Mouse (Mus musculus): ENCODE measurements around the gene Folr1. TPM values are rescaled to one million over a fixed set of nuclear protein-coding genes. Genes with fewer than 3 reads are reported as not detected.

The Folr1 gene
- polyA plus RNA-seq, 1 experiment = 28.5 TPM

DNA sequence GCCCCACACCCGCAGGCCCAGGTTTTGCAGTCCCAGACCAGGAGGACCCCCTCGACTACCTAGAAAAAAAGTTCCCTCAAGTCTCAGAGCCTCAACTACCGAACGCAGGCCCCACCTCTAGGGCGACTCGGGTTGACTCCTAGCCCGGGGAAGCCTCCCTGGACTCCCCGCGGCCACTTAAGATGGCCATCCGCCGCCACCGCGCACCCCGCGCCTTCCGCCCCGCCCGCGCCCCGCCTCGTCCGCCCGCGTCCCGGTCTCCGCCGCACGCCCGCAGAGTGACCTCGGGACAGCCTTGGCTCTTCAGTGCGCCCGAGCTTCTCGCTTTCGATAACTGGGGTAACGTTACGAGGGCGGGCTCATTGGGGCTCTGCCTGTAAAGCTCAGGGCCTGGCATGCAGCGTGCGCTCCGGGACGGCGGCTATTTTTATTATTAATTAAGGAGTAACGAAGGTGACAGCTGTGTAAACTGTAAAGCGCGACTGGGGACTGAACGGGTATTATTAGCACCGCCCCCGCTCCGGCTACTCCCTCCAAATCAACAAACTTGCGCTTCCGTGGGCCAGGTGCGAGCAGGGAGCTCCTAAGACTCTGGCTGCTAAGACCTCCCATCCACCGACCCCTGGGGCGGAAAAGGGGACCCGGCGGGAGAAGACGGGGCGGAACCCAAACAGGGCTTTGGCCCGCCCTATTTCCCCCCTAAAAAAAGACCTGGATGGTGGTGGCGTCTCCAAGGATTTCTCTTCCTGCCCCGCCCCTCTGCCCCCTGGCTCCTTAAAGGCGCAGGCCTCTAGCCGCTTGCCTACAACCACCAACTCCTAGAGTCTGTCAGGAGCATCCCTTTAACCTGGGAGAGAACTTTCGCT lies 32.7 kb downstream of the Folr1 start, which contains the start of gene Inppl1:
TSS of gene Inppl1 (minus strand) at position 624 of the 866 bp plus-strand sequence.
- H3K27me3 ChIP-seq (ENCODE audit: control insufficient read depth, insufficient read depth, low read length) = no peaks in the 10 kb centered on the region
- peaks cover 13% of the 10 kb centered on the region for H3K4me1 ChIP-seq (ENCODE audit: control insufficient read depth, insufficient read depth, low read length)
- H3K36me3 ChIP-seq (ENCODE audit: control insufficient read depth, insufficient read depth, low read length) = no peaks in the 10 kb centered on the region; the same call in none of the 2 replicates
- no peak for TF ChIP-seq CTCF (IDR thresholded peaks at IDR 0.05; ENCODE audit: control insufficient read depth, insufficient read depth, insufficient replicate concordance, low read depth, low read length)
- peak; percentile 31 for TF ChIP-seq POLR2A (IDR thresholded peaks at IDR 0.05; ENCODE audit: control insufficient read depth, low read depth, low read length)
- peak within 1 kb of the TSS; percentile 73 for H3K27ac ChIP-seq (ENCODE audit: control insufficient read depth, insufficient read depth, low read depth, low read length)
- peak within 1 kb of the TSS; percentile 86 for H3K4me3 ChIP-seq (ENCODE audit: control insufficient read depth, low read depth, low read length)

- Histone ChIP-seq H3K27ac (ENCODE audit: control insufficient read depth, insufficient read depth, low read depth, low read length) (peak overlapping the region; percentile 65), H3K27me3 (ENCODE audit: control insufficient read depth, insufficient read depth, low read length) (no peaks in the 10 kb centered on the region), H3K4me1 (ENCODE audit: control insufficient read depth, insufficient read depth, low read length) (peaks cover 13% of the 10 kb centered on the region), H3K36me3 (ENCODE audit: control insufficient read depth, insufficient read depth, low read length) (no peaks in the 10 kb centered on the region; the same call in none of the 2 replicates), H3K4me3 (ENCODE audit: control insufficient read depth, low read depth, low read length) (peak overlapping the region; percentile 86)
- TF ChIP-seq POLR2A (IDR thresholded peaks at IDR 0.05; ENCODE audit: control insufficient read depth, low read depth, low read length) (no peak), CTCF (IDR thresholded peaks at IDR 0.05; ENCODE audit: control insufficient read depth, insufficient read depth, insufficient replicate concordance, low read depth, low read length) (no peak)
Measured at GRCm38 (mm10) chr7:101837154-101837605, 33.4 kb downstream of the Folr1 start.

DNA sequence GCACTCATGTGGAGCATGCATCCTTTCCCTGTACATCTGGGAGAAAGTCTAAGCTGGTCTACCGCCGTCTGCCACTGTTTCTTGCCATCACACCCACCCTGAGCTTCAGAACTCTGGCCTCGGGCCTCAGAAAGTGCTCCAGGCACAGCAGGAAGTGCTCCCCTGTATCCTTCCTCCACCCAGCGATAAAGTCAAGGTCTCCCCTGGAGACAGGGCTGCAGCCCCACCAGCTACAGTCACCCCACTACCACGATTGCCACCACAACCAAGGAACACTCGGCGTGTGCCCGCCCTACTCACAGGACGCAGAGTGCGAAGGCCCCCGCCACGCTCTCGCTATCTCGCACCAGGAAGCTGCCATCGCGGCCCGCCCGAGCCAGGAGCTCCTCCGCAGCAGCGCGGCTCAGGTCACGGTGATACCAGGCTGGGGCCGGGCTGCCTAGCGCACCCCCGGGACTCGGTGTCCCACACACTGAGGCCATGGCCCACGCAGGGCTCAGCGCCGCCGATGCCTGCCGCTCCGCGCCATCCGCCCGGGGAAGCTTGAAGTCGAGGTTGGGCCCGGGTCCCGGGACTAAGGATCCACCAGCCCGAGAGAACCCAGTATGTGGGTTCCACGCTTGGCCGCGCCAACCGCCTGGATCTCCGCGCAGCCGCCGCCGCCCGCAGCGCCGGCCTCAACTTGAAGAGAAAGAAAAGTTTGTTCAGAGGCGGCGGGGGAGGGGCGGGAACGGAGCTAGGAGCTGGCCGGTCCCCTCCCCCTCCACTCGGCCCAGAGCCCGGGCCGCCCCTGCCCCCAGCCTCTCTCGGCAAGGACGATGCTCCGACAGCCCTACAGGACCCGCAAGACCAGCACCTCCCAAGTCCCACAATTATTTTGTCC lies 34.1 kb downstream of the Folr1 start:
- H3K27me3 ChIP-seq (ENCODE audit: control insufficient read depth, insufficient read depth, low read length) = no peaks in the 10 kb centered on the region
- peak overlapping the region; percentile 71 for H3K27ac ChIP-seq (ENCODE audit: control insufficient read depth, insufficient read depth, low read depth, low read length)
- H3K4me1 ChIP-seq (ENCODE audit: control insufficient read depth, insufficient read depth, low read length) = peaks cover 13% of the 10 kb centered on the region
- H3K36me3 ChIP-seq (ENCODE audit: control insufficient read depth, insufficient read depth, low read length) = no peaks in the 10 kb centered on the region; the same call in none of the 2 replicates
- H3K4me3 ChIP-seq (ENCODE audit: control insufficient read depth, low read depth, low read length) = peak overlapping the region; percentile 86
- TF ChIP-seq CTCF (IDR thresholded peaks at IDR 0.05; ENCODE audit: control insufficient read depth, insufficient read depth, insufficient replicate concordance, low read depth, low read length) (no peak), POLR2A (IDR thresholded peaks at IDR 0.05; ENCODE audit: control insufficient read depth, low read depth, low read length) (peak; percentile 36; the same call in 1 of the 2 replicates)

GRCm38 (mm10) chr7:101835457-101836109 lies 35.0 kb downstream of the Folr1 start:
- Histone ChIP-seq H3K27ac (ENCODE audit: control insufficient read depth, insufficient read depth, low read depth, low read length) (no peak overlapping the region; the same call in 1 of the 2 replicates), H3K4me3 (ENCODE audit: control insufficient read depth, low read depth, low read length) (no peak overlapping the region; the same call in 1 of the 2 replicates), H3K36me3 (ENCODE audit: control insufficient read depth, insufficient read depth, low read length) (no peaks in the 10 kb centered on the region; the same call in none of the 2 replicates), H3K27me3 (ENCODE audit: control insufficient read depth, insufficient read depth, low read length) (no peaks in the 10 kb centered on the region), H3K4me1 (ENCODE audit: control insufficient read depth, insufficient read depth, low read length) (peaks cover 13% of the 10 kb centered on the region)
- TF ChIP-seq POLR2A (IDR thresholded peaks at IDR 0.05; ENCODE audit: control insufficient read depth, low read depth, low read length) (no peak), CTCF (IDR thresholded peaks at IDR 0.05; ENCODE audit: control insufficient read depth, insufficient read depth, insufficient replicate concordance, low read depth, low read length) (no peak)

DNA sequence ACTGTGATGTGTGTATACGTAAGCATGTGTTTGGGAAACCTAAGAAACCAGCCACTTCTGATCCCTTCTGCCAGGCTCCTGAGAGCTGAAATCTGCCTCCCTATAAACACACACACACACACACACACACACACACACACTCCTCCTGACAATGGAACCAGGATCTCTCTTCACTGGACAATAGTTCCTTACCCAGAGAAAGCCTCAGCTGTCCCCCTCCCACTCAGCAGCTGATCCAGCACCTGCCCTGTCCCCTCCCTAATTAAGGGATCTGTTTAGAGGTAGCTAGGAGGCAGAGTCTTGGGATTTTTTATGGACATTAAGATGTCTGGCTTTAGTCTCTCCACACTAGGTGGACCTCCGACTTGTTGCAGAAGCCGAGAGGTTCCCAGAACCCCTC lies 35.7 kb downstream of the Folr1 start:
- no peak for TF ChIP-seq POLR2A (IDR thresholded peaks at IDR 0.05; ENCODE audit: control insufficient read depth, low read depth, low read length)
- TF ChIP-seq CTCF (IDR thresholded peaks at IDR 0.05; ENCODE audit: control insufficient read depth, insufficient read depth, insufficient replicate concordance, low read depth, low read length) = no peak
- Histone ChIP-seq H3K4me3 (ENCODE audit: control insufficient read depth, low read depth, low read length) (no peak overlapping the region), H3K36me3 (ENCODE audit: control insufficient read depth, insufficient read depth, low read length) (no peaks in the 10 kb centered on the region; the same call in none of the 2 replicates), H3K4me1 (ENCODE audit: control insufficient read depth, insufficient read depth, low read length) (peaks cover 13% of the 10 kb centered on the region), H3K27me3 (ENCODE audit: control insufficient read depth, insufficient read depth, low read length) (no peaks in the 10 kb centered on the region), H3K27ac (ENCODE audit: control insufficient read depth, insufficient read depth, low read depth, low read length) (no peak overlapping the region)

- Histone ChIP-seq H3K4me1 (ENCODE audit: control insufficient read depth, insufficient read depth, low read length) (peaks cover 13% of the 10 kb centered on the region), H3K36me3 (ENCODE audit: control insufficient read depth, insufficient read depth, low read length) (no peaks in the 10 kb centered on the region; the same call in none of the 2 replicates), H3K27me3 (ENCODE audit: control insufficient read depth, insufficient read depth, low read length) (no peaks in the 10 kb centered on the region), H3K27ac (ENCODE audit: control insufficient read depth, insufficient read depth, low read depth, low read length) (no peak overlapping the region), H3K4me3 (ENCODE audit: control insufficient read depth, low read depth, low read length) (no peak overlapping the region)
- no peak for TF ChIP-seq POLR2A (IDR thresholded peaks at IDR 0.05; ENCODE audit: control insufficient read depth, low read depth, low read length)
- no peak for TF ChIP-seq CTCF (IDR thresholded peaks at IDR 0.05; ENCODE audit: control insufficient read depth, insufficient read depth, insufficient replicate concordance, low read depth, low read length)
Measured at GRCm38 (mm10) chr7:101833916-101834584, 36.5 kb downstream of the Folr1 start.

All from testis, adult 2 months (tissue).